Mouse (Mus musculus) CH12F3 (cell line): ENCODE data around the gene Susd5.

Experiments
- in situ Hi-C: fragments of 300-500 bp; cut with MboI; formaldehyde crosslinking; loops from 2 replicates; pipeline ENCODE4 v1.14.3; 2020; ENCODE audit warnings: low sequenced_read_pairs

Susd5 gene

GRCm38 (mm10) chr9:114057090-114057796 lies at the start of gene Susd5:
Gene Susd5 (plus strand): TSS chr9:114057140.
- in situ Hi-C loops: no loop called here

GRCm38 (mm10) chr9:114007850-114008350 lies 49.0 kb upstream of the Susd5 start:
- in situ Hi-C loops: no loop called here

DNA sequence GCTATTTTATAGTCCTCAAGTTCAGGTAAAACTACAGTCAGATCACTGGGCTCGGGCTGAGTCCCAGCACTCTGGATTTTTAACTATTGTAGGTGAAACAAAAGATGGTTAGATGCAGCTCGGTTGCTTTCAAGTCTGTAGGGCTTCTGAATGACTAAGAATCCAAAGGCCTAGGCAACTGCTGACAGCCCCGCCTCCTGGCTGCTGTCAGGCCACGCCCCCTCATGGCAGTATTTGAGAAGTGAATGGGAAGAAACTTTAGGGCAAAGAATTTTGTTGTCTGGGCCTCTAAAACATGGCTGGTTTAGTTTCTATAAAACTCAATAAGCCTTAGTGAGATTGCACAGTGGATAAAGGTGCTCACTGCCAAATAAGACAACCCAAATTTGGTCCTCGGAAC lies 47.4 kb upstream of the Susd5 start:
- in situ Hi-C loops: no loop called here

DNA sequence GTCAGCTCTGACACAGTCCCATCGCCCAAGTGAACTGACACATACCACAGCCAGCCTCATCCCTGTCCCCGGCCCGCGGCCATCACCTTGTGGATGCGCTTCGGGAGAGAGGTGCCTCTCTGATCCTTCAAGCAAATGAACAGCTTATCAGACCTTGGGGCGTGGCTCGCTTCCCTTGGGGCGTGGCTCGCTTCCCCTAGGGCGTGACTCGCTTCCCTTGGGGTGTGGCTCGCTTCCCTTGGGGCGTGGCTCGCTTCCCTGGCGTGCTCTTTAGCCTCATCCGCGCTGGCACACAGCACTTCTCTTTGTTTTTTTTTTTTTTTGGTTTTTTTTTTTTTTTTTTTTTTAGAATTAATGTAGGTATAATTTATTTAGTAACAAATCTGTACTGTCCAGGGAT lies 45.7 kb upstream of the Susd5 start:
- in situ Hi-C loops: no loop called here

DNA sequence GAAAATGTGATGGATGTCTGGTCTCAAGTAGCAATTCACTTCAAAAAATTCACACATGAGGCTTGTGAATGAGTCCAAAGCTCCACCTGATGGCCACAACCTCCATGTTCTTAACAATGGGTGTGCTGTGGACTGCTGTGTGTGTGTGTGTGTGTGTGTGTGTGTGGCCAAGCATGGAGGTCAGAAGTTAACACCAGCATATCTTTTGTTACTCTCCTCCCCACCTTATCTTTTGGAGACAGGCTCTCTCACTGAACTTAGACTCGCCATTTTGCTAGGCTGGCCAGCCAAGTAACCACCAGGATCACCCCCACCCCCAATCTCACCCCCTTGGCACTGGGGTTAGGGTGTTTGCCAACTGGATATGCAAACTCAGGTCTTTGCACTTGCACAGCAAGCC lies 42.9 kb upstream of the Susd5 start:
- in situ Hi-C loops: no loop called here

GRCm38 (mm10) chr9:114015724-114016123 lies 41.2 kb upstream of the Susd5 start:
- in situ Hi-C loops: no loop called here

DNA sequence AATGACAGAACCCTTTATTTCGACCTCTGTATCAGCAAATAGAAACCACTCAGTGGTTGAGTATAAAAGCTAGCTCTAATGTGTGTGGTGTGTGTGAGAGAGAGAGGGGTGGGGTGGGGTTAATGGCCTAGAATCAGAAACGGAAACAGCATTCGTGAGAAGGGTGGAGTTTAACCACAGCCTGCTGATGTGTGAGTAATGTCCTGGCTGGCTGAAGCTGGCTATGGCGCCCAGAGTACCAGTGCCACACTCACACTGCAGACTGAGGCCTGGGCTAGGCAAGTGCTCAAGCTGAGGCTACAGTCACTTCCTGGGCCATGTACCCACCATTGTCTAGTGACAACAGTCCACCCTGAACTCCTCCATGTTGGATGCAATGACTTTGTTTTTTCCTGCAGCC lies 40.5 kb upstream of the Susd5 start:
- in situ Hi-C loops: no loop called here

DNA sequence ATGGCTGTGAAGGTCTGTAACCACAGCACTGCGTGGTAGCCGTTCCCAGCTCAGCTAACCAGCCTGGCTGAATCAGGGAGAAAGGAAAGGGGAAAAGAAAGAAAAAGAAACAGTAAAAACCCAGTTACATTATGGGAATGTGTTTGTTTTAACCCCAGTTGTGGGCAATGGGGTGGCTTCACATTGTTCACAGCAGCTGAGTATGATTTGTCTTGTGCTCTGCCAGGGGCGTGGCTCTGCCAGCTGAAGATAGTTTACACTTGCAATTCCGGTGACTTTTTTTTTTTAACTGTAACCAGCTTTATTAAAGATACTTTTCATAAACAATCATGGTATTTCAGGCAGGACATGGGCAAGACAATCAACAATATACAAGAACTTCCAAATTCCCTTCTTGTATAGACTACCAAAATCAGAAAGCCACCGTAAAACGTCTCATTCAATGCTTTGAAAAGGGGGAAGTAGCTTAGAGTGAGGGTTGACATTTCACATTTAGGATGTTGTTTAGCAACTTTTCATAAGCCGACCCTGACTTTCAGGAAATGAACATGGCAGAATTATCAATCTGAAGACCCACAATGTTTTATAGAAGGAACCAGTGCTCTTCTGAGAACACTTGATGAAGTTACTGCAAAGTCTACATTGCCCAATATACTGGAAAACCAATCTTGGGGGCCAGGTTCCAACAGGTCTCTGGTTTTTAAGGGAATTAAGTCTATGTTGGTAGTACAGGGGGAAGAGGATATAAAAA lies 37.8 kb upstream of the Susd5 start:
- in situ Hi-C loops: no loop called here

DNA sequence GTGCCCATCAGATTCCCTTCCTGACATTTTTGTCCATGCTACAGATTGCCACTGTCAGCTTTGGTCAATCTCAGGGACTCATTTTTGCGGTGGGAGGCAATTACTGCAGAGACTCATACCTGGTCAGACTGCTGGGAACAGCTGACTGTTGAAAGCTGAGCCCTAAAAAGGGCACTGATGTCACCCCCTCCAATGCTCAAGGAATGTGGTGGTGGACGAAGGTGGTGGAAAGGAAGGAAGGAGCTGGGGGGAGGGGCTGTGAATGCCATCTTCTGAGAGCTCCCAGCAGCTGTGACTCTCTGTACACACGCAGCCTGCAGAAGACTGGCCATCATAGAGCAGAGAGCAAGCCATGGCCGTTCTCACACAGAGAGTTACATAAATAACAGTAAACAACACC lies 34.8 kb upstream of the Susd5 start:
- in situ Hi-C loops: no loop called here

GRCm38 (mm10) chr9:114025182-114025581 lies 31.8 kb upstream of the Susd5 start:
- in situ Hi-C loops: no loop called here

GRCm38 (mm10) chr9:114025846-114026245 lies 31.1 kb upstream of the Susd5 start:
- in situ Hi-C loops: no loop called here

GRCm38 (mm10) chr9:114026261-114026934 lies 30.5 kb upstream of the Susd5 start:
- in situ Hi-C loops: no loop called here

DNA sequence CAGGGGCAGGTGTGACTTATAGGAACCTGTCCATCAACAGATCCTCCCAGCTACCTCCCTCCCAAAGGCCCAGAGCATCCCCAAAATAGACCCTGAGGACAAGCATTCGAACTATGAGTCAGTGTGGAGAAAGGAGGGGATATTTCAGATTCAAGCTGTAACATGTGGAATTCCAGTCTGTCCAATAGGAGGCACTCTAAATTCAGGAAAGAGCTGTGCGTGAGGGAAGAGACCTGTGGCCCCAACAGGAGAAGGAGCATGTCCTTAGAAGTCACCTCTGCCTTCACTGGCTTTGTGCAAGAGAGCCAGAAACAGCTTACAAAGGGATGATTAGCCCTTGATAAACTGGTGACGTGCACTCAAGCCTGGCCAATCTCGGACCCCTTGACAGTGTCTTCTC lies 16.0 kb upstream of the Susd5 start:
- in situ Hi-C loops: no loop called here

GRCm38 (mm10) chr9:114042490-114042889 lies 14.4 kb upstream of the Susd5 start:
- in situ Hi-C loops: no loop called here

GRCm38 (mm10) chr9:114044446-114044845 lies 12.5 kb upstream of the Susd5 start:
- in situ Hi-C loops: no loop called here

GRCm38 (mm10) chr9:114046028-114046427 lies 10.9 kb upstream of the Susd5 start, which contains the start of gene Fbxl2:
Gene Fbxl2 (minus strand): TSS chr9:114046191.
- in situ Hi-C loops: no loop called here

DNA sequence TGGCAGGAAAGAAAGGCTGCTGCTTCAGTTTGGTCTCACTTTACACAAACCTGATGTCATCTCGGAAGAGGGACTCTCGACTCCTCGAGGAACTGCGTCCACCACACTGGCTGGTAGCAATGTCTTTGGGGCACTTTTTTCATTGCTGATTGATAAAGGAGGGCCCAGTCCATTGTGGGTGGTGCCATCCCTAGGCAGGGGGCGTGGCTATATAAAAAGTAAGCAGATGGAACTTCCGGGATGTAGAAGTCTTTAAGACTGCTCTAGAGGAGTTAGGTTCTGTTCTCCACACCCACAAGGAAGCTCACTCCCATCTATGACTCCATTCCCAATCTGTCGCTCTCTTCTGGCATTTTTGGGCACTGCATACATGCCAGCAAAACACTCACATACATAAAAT lies 10.3 kb upstream of the Susd5 start:
- in situ Hi-C loops: no loop called here

GRCm38 (mm10) chr9:114050106-114050505 lies 6.8 kb upstream of the Susd5 start:
- in situ Hi-C loops: no loop called here

DNA sequence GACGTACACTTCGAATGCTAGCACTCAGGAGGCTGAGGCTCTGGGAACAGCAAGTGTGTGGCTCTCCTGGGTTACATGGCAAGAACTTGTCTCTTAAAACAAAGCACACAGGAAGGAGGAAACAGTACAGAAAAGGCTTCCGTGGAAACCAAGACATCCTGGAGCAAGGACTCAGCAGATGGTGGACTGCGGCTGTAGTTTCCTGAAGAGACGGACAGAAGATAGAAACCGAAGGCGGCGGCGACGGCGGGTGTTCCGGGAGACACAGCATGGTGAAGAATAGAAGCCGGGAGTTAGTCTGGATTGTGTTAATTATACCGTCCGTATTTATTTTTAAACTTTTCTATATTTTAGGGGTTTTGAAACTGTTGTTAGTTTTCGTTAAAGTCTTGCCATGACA lies 6.2 kb upstream of the Susd5 start:
- in situ Hi-C loops: no loop called here

DNA sequence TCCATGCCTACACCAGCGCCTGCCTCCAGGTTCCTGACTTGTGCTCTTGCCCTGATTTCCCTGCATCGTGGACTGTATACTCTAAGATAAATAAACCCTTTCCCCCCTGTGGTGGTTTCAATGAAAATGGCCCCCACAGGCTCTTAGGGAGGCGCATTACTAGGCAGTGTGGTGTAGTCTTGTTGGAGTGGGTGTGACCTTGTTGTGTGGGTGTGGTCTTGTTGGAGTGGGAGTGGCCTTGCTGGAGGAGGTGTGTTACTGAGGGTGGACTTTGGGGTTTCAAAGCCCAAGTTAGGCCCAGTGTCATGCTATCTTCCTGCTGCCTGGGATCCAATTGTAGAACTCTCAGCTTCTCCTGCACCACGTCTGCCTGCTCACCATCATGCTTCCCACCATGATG lies 4.9 kb upstream of the Susd5 start:
- in situ Hi-C loops: no loop called here

- in situ Hi-C loops: no loop called here
Observed at GRCm38 (mm10) chr9:114052866-114053265, 4.1 kb upstream of the Susd5 start.
